Mouse (Mus musculus): Measurements from ENCODE around the gene Esrrg. TPM values are rescaled to one million over a fixed set of nuclear protein-coding genes. Genes with fewer than 3 reads are reported as not detected.

Gene Esrrg
- polyA plus RNA-seq, 1 experiment from 2014 or later = 34.5 TPM

DNA sequence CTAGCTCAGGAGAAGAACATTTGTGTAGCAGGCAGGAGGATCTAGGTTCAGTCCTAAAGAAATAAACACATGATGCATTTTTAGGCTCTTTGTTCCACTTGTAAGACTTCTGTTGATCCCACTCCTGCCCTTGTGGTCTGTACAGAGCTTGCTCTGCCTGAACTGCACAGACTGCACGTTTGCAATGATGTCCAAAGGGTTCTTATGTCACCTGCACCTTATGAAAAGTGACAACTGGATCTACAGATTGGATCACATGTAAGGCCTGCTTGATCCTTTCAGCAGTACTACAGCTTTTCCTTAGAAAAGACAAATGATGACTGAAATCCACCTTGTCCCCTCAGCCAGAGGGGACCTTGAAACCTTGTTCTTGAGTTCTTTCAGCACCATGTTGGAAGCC lies 70.7 kb downstream of the Esrrg start:
- no peak overlapping the region for H3K4me2 ChIP-seq (ENCODE audit: low read length)
- H3K27ac ChIP-seq (replicated peaks; ENCODE audit: low read depth, low read length) = no peak overlapping the region
- no peak overlapping the region for H3K9ac ChIP-seq (replicated peaks; ENCODE audit: low read length)
- no peaks in the 10 kb centered on the region for H3K4me1 ChIP-seq (ENCODE audit: control insufficient read depth, insufficient read depth, low read length)
- H3K9me3 ChIP-seq (ENCODE audit: control insufficient read depth, low read length) = peaks cover 2% of the 10 kb centered on the region; the same call in 1 of the 2 replicates
- 69% methylated on average over 1 of the region's 1 CpGs for WGBS
- no peak overlapping the region for H3K4me3 ChIP-seq (replicated peaks; ENCODE audit: low read depth, low read length)
- ATAC-seq (ENCODE audit: low FRiP score, low TSS enrichment) (no peak), DNase-seq (no peak)
- no peaks in the 10 kb centered on the region for H3K27me3 ChIP-seq (ENCODE audit: control insufficient read depth, insufficient read depth, low read length)
- H3K36me3 ChIP-seq (ENCODE audit: control insufficient read depth, insufficient read depth, low read length) = no peaks in the 10 kb centered on the region

DNA sequence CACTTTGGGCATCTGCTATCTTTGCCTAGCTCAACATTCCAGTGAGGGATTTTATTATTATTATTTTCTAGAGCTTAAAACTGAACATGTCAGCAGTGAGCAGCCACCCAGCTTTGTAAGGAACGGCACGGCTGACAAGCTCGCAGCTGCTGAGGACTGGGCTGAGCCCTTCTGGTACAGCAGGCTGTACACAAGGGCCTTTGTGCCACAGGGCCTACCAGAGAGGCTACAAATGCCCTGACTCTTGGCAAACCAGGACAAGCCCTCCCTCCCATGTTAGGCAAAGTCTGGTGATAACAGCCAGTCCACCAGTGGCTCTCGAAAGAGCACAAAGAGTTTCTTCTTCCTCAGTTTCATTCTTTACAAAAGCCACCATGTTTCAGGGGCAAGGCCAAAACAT lies 75.9 kb downstream of the Esrrg start:
- Histone ChIP-seq H3K27me3 (ENCODE audit: control insufficient read depth, insufficient read depth, low read length) (no peaks in the 10 kb centered on the region), H3K4me1 (ENCODE audit: control insufficient read depth, insufficient read depth, low read length) (no peaks in the 10 kb centered on the region), H3K9ac (replicated peaks; ENCODE audit: low read length) (no peak overlapping the region), H3K4me3 (replicated peaks; ENCODE audit: low read depth, low read length) (no peak overlapping the region), H3K36me3 (ENCODE audit: control insufficient read depth, insufficient read depth, low read length) (no peaks in the 10 kb centered on the region), H3K4me2 (ENCODE audit: low read length) (no peak overlapping the region), H3K9me3 (ENCODE audit: control insufficient read depth, low read length) (peaks cover 2% of the 10 kb centered on the region; the same call in 1 of the 2 replicates), H3K27ac (replicated peaks; ENCODE audit: low read depth, low read length) (no peak overlapping the region)
- no peak for ATAC-seq (ENCODE audit: low FRiP score, low TSS enrichment)
- WGBS = 82% methylated on average over 4 of the region's 4 CpGs
- DNase-seq = no peak

DNA sequence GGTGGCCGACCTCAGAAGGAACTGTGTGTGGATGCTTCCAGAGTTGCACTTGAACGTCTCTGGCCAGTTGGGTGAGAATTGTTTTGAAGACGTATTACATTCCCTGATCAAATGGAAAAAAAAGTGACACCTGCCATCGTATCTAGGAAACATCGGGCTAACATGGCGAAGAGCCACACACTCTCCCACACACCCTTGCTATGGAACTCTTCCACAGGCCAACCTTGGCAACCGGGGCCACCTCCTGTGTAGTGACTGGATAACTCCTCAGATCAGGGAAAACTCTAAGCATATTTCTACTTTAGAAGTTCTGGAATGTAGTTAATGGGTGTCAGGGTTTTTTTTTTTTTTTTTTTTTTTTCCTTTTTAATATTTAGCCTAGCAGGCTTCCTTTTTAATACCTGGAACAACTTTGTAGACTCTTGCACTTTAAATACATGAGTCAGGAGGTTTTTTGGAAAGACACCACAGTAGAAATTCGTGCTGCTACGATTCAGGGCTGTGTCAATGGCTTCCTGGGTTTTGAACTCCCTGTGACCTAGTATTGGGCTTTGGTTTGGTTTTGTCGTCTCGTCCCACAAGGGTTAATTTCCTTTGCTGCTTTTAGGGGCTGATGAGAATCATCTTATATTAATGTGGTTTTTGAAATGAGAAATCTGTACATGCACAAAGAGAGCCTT lies 83.4 kb downstream of the Esrrg start:
- Histone ChIP-seq H3K27me3 (ENCODE audit: control insufficient read depth, insufficient read depth, low read length) (no peaks in the 10 kb centered on the region), H3K9ac (replicated peaks; ENCODE audit: low read length) (no peak overlapping the region), H3K9me3 (ENCODE audit: control insufficient read depth, low read length) (no peaks in the 10 kb centered on the region), H3K4me1 (ENCODE audit: control insufficient read depth, insufficient read depth, low read length) (no peaks in the 10 kb centered on the region), H3K36me3 (ENCODE audit: control insufficient read depth, insufficient read depth, low read length) (no peaks in the 10 kb centered on the region), H3K4me2 (ENCODE audit: low read length) (no peak overlapping the region), H3K4me3 (replicated peaks; ENCODE audit: low read depth, low read length) (no peak overlapping the region), H3K27ac (replicated peaks; ENCODE audit: low read depth, low read length) (no peak overlapping the region)
- DNase-seq (no peak), ATAC-seq (ENCODE audit: low FRiP score, low TSS enrichment) (no peak)
- WGBS = 86% methylated on average over 11 of the region's 11 CpGs

DNA sequence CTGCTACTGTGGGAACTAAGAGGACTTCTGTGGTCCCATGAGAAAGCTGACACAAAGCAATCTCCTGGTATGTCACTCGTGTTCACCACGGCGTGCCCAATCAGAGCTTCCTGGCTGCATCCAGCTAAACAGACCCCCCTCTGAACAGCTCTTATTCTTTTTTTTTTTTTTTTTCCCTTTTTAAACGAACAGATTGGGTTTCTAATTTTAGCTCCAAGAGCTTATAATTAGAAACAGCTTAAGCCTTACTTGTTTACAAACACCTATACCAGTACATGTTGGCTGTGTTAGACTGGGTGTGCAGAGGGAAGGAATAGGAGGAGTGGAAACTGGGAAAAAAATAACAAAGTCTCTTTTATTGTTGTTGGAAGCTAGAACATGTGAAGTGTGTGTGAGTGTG lies 86.3 kb downstream of the Esrrg start:
- Histone ChIP-seq H3K9me3 (ENCODE audit: control insufficient read depth, low read length) (no peaks in the 10 kb centered on the region), H3K27me3 (ENCODE audit: control insufficient read depth, insufficient read depth, low read length) (no peaks in the 10 kb centered on the region), H3K27ac (replicated peaks; ENCODE audit: low read depth, low read length) (no peak overlapping the region), H3K4me1 (ENCODE audit: control insufficient read depth, insufficient read depth, low read length) (no peaks in the 10 kb centered on the region), H3K9ac (replicated peaks; ENCODE audit: low read length) (no peak overlapping the region), H3K36me3 (ENCODE audit: control insufficient read depth, insufficient read depth, low read length) (no peaks in the 10 kb centered on the region), H3K4me2 (ENCODE audit: low read length) (no peak overlapping the region), H3K4me3 (replicated peaks; ENCODE audit: low read depth, low read length) (no peak overlapping the region)
- DNase-seq (no peak), ATAC-seq (ENCODE audit: low FRiP score, low TSS enrichment) (no peak)
- 64% methylated on average over 4 of the region's 4 CpGs for WGBS

DNA sequence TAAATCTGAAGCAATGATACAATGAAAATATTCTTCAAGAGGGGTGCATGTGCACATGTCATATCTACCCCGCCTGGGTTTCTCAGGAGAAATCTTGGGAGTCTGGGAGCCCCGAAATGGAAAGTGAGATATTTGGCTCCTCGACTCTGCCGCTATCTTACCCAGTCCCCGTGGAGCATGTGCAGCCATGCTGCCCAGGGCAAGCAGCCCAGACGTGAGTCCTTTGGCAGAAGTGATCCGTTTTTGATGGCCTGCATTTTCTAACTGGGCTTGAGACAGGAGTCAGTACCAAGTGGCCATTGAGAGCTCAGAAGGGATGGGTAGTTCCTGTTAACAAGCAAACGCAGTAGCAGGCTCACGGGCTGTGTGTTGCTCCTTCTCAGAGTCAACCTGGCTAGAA lies 89.6 kb downstream of the Esrrg start:
- no peak for ATAC-seq (ENCODE audit: low FRiP score, low TSS enrichment)
- no peak overlapping the region for H3K9ac ChIP-seq (replicated peaks; ENCODE audit: low read length)
- DNase-seq = no peak
- H3K4me1 ChIP-seq (ENCODE audit: control insufficient read depth, insufficient read depth, low read length) = no peaks in the 10 kb centered on the region
- no peak overlapping the region for H3K4me3 ChIP-seq (replicated peaks; ENCODE audit: low read depth, low read length)
- no peak overlapping the region for H3K4me2 ChIP-seq (ENCODE audit: low read length)
- H3K9me3 ChIP-seq (ENCODE audit: control insufficient read depth, low read length) = no peaks in the 10 kb centered on the region
- WGBS = 93% methylated on average over 9 of the region's 9 CpGs
- no peaks in the 10 kb centered on the region for H3K36me3 ChIP-seq (ENCODE audit: control insufficient read depth, insufficient read depth, low read length)
- no peak overlapping the region for H3K27ac ChIP-seq (replicated peaks; ENCODE audit: low read depth, low read length)
- no peaks in the 10 kb centered on the region for H3K27me3 ChIP-seq (ENCODE audit: control insufficient read depth, insufficient read depth, low read length)

DNA sequence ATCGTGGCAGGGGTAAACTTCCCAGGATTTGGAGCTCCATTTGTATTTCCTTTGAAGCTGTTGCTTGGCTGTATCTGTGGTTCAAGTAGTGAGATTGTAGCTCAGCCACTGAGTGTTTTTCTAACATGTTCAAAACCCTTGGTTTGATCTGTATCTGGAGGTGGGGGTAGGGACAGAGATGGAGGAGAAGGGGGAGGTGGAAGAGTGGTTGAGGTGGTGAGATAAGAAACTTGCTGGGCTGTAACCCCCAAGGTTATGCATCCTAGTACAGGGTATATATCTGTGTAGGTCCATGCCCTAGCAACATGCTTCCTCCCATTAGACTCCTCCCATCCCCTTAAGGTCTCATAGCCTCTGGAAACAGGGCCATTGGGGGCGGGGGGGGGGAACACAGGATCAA lies 92.4 kb downstream of the Esrrg start:
- WGBS = 73% methylated on average over 2 of the region's 2 CpGs
- Histone ChIP-seq H3K9ac (replicated peaks; ENCODE audit: low read length) (no peak overlapping the region), H3K4me1 (ENCODE audit: control insufficient read depth, insufficient read depth, low read length) (peaks cover 3% of the 10 kb centered on the region), H3K36me3 (ENCODE audit: control insufficient read depth, insufficient read depth, low read length) (no peaks in the 10 kb centered on the region), H3K27me3 (ENCODE audit: control insufficient read depth, insufficient read depth, low read length) (no peaks in the 10 kb centered on the region), H3K27ac (replicated peaks; ENCODE audit: low read depth, low read length) (no peak overlapping the region), H3K4me3 (replicated peaks; ENCODE audit: low read depth, low read length) (no peak overlapping the region), H3K4me2 (ENCODE audit: low read length) (no peak overlapping the region), H3K9me3 (ENCODE audit: control insufficient read depth, low read length) (no peaks in the 10 kb centered on the region)
- ATAC-seq (ENCODE audit: low FRiP score, low TSS enrichment) = no peak
- no peak for DNase-seq

DNA sequence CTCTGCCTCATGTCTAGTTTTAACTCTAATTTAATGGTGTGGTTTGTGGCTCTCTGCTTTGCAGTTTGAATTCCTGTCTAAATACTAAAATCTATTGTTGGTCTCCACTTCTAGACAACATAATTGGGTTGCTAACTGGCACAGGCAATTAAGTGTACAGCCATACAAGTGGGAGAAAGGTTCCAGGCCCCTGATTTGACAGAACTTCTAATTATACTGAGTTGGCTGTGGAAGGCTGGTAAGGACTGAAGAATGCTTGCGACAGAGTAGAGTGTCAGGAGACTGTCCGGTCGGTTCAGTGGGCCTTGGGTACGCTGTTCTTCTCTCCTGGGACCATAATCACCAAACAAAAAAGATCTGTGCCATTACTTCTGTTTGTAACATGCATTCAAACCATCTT lies 96.3 kb downstream of the Esrrg start:
- no peak for DNase-seq

DNA sequence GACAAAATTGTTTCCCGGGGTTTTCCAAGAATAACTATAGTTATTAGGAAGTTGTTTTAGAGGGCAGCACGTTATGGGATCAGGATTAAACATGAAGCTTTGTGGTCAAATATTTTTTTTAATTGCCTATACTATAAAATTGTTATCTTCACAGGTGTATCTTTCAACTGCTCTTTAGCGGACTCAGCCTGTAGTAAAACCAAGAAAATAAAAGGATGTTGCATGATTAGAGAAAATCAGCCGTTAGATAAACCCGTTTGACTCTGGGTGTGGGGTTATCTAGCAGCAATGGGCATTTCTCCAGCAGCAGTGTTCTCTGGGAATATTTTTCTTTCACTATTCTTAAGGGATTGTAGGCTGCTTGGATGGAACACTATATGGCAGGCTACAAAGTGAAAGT lies 96.8 kb downstream of the Esrrg start:
- WGBS = 77% methylated on average over 5 of the region's 5 CpGs
- no peak overlapping the region for H3K9ac ChIP-seq (replicated peaks; ENCODE audit: low read length)
- no peak for ATAC-seq (ENCODE audit: low FRiP score, low TSS enrichment)

More for the DNA sequence above, 96.3 kb downstream of the Esrrg start:
- 85% methylated on average over 4 of the region's 4 CpGs for WGBS
- no peaks in the 10 kb centered on the region for H3K27me3 ChIP-seq (ENCODE audit: control insufficient read depth, insufficient read depth, low read length)
- peaks cover 4% of the 10 kb centered on the region for H3K4me1 ChIP-seq (ENCODE audit: control insufficient read depth, insufficient read depth, low read length)
- no peaks in the 10 kb centered on the region for H3K9me3 ChIP-seq (ENCODE audit: control insufficient read depth, low read length)
- no peak overlapping the region for H3K27ac ChIP-seq (replicated peaks; ENCODE audit: low read depth, low read length)
- no peaks in the 10 kb centered on the region for H3K36me3 ChIP-seq (ENCODE audit: control insufficient read depth, insufficient read depth, low read length)
- H3K4me2 ChIP-seq (ENCODE audit: low read length) = no peak overlapping the region
- H3K4me3 ChIP-seq (replicated peaks; ENCODE audit: low read depth, low read length) = no peak overlapping the region
- ATAC-seq (ENCODE audit: low FRiP score, low TSS enrichment) = no peak
- no peak overlapping the region for H3K9ac ChIP-seq (replicated peaks; ENCODE audit: low read length)

DNA sequence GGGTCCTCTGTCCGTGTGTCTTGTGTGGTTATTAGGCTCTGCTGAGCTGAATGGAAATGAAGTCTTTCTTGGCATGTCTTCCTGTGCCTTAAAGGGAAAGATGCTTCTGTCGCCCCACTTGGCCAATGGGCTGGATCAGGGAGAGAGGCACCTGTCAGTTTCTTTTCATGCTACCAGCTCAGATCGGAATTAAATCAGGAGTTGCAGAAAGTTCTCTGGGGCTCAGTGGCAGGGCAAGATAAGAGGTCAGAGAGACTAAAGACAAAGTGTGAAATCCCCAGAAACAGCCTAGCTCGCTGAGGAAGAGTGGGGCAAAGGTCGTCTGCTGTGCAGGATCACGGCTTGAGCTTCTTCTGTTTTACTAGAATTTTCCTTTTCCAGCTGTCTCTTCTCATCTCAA lies 97.5 kb downstream of the Esrrg start:
- H3K27ac ChIP-seq (replicated peaks; ENCODE audit: low read depth, low read length) = no peak overlapping the region
- H3K36me3 ChIP-seq (ENCODE audit: control insufficient read depth, insufficient read depth, low read length) = no peaks in the 10 kb centered on the region
- no peaks in the 10 kb centered on the region for H3K27me3 ChIP-seq (ENCODE audit: control insufficient read depth, insufficient read depth, low read length)
- 6% methylated on average over 6 of the region's 6 CpGs for WGBS
- no peak overlapping the region for H3K4me2 ChIP-seq (ENCODE audit: low read length)
- no peak overlapping the region for H3K9ac ChIP-seq (replicated peaks; ENCODE audit: low read length)
- DNase-seq (peak; percentile 24), ATAC-seq (ENCODE audit: low FRiP score, low TSS enrichment) (no peak)
- no peak overlapping the region for H3K4me3 ChIP-seq (replicated peaks; ENCODE audit: low read depth, low read length)
- H3K4me1 ChIP-seq (ENCODE audit: control insufficient read depth, insufficient read depth, low read length) = peaks cover 7% of the 10 kb centered on the region
- no peaks in the 10 kb centered on the region for H3K9me3 ChIP-seq (ENCODE audit: control insufficient read depth, low read length)

More for the DNA sequence above, 96.8 kb downstream of the Esrrg start:
- Histone ChIP-seq H3K4me1 (ENCODE audit: control insufficient read depth, insufficient read depth, low read length) (peaks cover 4% of the 10 kb centered on the region), H3K27me3 (ENCODE audit: control insufficient read depth, insufficient read depth, low read length) (no peaks in the 10 kb centered on the region), H3K4me3 (replicated peaks; ENCODE audit: low read depth, low read length) (no peak overlapping the region), H3K4me2 (ENCODE audit: low read length) (no peak overlapping the region), H3K27ac (replicated peaks; ENCODE audit: low read depth, low read length) (no peak overlapping the region), H3K36me3 (ENCODE audit: control insufficient read depth, insufficient read depth, low read length) (no peaks in the 10 kb centered on the region), H3K9me3 (ENCODE audit: control insufficient read depth, low read length) (no peaks in the 10 kb centered on the region)
- no peak for DNase-seq
